ENCODE assay signal across 13 mouse cellular contexts in the genomic region with DNA sequence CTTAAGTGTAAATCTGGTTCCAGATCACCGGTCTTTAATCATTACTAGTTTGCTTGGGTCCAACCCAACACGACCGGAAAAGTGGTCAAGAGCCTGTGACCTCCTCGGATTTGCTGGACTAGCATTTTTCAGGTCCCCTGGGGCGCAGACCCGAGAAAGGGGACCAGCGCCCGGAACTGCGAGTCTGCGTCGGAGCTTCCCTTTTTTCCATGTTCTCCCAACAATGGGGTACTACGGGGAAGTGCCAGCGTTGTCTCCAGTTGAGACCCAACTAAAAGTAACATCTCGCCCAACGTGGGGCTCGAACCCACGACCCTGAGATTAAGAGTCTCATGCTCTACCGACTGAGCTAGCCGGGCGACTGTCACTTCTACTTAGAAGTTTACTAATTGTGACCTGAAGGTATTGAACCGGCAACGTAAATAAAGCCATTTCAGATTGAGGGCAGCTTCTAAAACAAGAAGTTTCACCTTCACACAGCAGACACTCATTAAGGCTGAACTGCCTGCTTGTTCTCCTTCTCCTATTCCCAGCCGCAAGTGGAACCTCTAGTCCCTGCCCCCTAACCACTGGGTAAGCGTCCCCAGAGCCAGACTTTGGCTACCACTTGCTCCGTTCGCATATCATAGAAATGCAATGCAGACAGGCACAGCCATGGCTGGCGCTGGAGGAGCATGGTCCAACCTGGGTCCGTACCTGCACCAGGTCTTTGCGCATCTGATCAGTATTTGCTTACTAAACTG. TPM values are rescaled to one million over a fixed set of nuclear protein-coding genes. Genes with fewer than 3 reads are reported as not detected.
DNase-seq lines count a peak whose midpoint lies in the region; ATAC-seq and TF ChIP-seq lines count a peak whose summit lies in the region.
"Not testable (repeated sequence)": the region's sequence is repeated elsewhere in the genome, so short reads cannot be mapped to it uniquely, and the experiment has no call there.
"Had no signal": no experiment of that assay in that cellular context is flagged by ENCODE, and none has a peak within 500 bp of the region (broad histone marks: within the 10 kb centered on the region; RNA-seq: fewer than 3 reads in every experiment).

No protein-coding gene starts in this region.

- H3K4me2 ChIP-seq in forebrain, postnatal 0 days (ENCODE audit: low read depth), result 0 out of 2 replicates have a peak overlapping the region, but pooled peaks have one; percentile 15
- H3K4me2 ChIP-seq in kidney, embryonic 14.5 days (replicated peaks; ENCODE audit: low read depth, low read length), result peak overlapping the region; percentile 26
- peak overlapping the region; percentile 63 for H3K4me2 ChIP-seq in liver, embryonic 12.5 days
- peak overlapping the region; percentile 23 for H3K4me2 ChIP-seq in stomach, embryonic 15.5 days

- not testable (repeated sequence) for H3K4me3 ChIP-seq in forebrain, postnatal 0 days (ENCODE audit: low read depth, low read length)
- peak overlapping the region; percentile 19; the same call in 1 of the 2 replicates for H3K4me3 ChIP-seq in kidney, embryonic 14.5 days (ENCODE audit: low read length)
- peak overlapping the region; percentile 42 for H3K4me3 ChIP-seq in liver, embryonic 12.5 days
- H3K4me3 ChIP-seq in stomach, embryonic 15.5 days (replicated peaks), result peak overlapping the region; percentile 9; the same call in 1 of the 2 replicates

- WGBS in forebrain, postnatal 0 days, result 1% methylated on average over 17 of the region's 29 CpGs
- under 1% methylated on average over 15 of the region's 29 CpGs for WGBS in kidney, embryonic 14.5 days
- WGBS in liver, embryonic 12.5 days (ENCODE audit: insufficient replicate concordance), result under 1% methylated on average over 18 of the region's 29 CpGs
- 3% methylated on average over 17 of the region's 29 CpGs for WGBS in stomach, embryonic 15.5 days

- H3K27me3 ChIP-seq in forebrain, postnatal 0 days (ENCODE audit: insufficient read depth, low read length), result peaks cover 30% of the 10 kb centered on the region
- peaks cover 15% of the 10 kb centered on the region; the same call in 1 of the 2 replicates for H3K27me3 ChIP-seq in kidney, embryonic 14.5 days (ENCODE audit: control insufficient read depth, insufficient read depth, low read length)
- H3K27me3 ChIP-seq in liver, embryonic 12.5 days (replicated peaks), result not testable (repeated sequence)
- 0 out of 2 replicates have a peak, but pooled peaks cover 15% of the 10 kb centered on the region for H3K27me3 ChIP-seq in stomach, embryonic 15.5 days (replicated peaks)

- not testable (repeated sequence) for TF ChIP-seq CTCF in forebrain, postnatal 0 days (IDR thresholded peaks at IDR 0.05; ENCODE audit: low read depth)

- DNase-seq in ES-CJ7 (ENCODE audit: low read depth, low spot score), result peak; percentile 76
- peak; percentile 60 for DNase-seq in embryo, embryonic 11 days
- not testable (repeated sequence) for DNase-seq in forebrain, postnatal 0 days

- not testable (repeated sequence) for ATAC-seq in forebrain, postnatal 0 days
- ATAC-seq in hematopoietic stem cell, adult 5-6 weeks (replicated peaks in 1 of 2; ENCODE audit: insufficient read depth in 1 of 2, low FRiP score in 2 of 2, low TSS enrichment in 1 of 2, low read depth in 1 of 2, poor library complexity in 2 of 2, severe bottlenecking in 2 of 2), result peak; percentile 51 to 66
- 0 out of 2 replicates have a peak, but pooled peaks have one; percentile 60 for ATAC-seq in kidney, embryonic 14.5 days (ENCODE audit: low FRiP score, low TSS enrichment)
- peak; percentile 81 for ATAC-seq in liver, embryonic 12.5 days
- peak; percentile 36 for ATAC-seq in megakaryocyte-erythroid progenitor cell, adult 5-6 weeks (replicated peaks; ENCODE audit: low FRiP score, low TSS enrichment, poor library complexity, severe bottlenecking)
- ATAC-seq in stomach, embryonic 15.5 days (ENCODE audit: insufficient read depth, low FRiP score, low read depth), result peak; percentile 66; the same call in 1 of the 2 replicates

- H3K9me3 ChIP-seq in forebrain, postnatal 0 days (ENCODE audit: low read length); kidney, embryonic 14.5 days (ENCODE audit: control insufficient read depth, low read length); liver, embryonic 12.5 days (replicated peaks); stomach, embryonic 15.5 days: not testable (repeated sequence)

- H3K4me1 ChIP-seq in forebrain, postnatal 0 days (ENCODE audit: insufficient read depth); kidney, embryonic 14.5 days (ENCODE audit: control insufficient read depth, insufficient read depth, low read length): not testable (repeated sequence)
- H3K4me1 ChIP-seq in liver, embryonic 12.5 days, result peaks cover 38% of the 10 kb centered on the region
- peaks cover 15% of the 10 kb centered on the region for H3K4me1 ChIP-seq in stomach, embryonic 15.5 days

- H3K27ac ChIP-seq in forebrain, postnatal 0 days (ENCODE audit: low read depth, low read length); kidney, embryonic 14.5 days (ENCODE audit: low read depth, low read length); liver, embryonic 12.5 days; stomach, embryonic 15.5 days: not testable (repeated sequence)

- H3K9ac ChIP-seq in forebrain, postnatal 0 days; kidney, embryonic 14.5 days (ENCODE audit: low read depth, low read length); stomach, embryonic 15.5 days: not testable (repeated sequence)
- H3K9ac ChIP-seq in liver, embryonic 12.5 days, result 0 out of 2 replicates have a peak overlapping the region, but pooled peaks have one; percentile 46

- H3K36me3 ChIP-seq in forebrain, postnatal 0 days (ENCODE audit: insufficient read depth); kidney, embryonic 14.5 days (ENCODE audit: control insufficient read depth, insufficient read depth, low read length); liver, embryonic 12.5 days; stomach, embryonic 15.5 days: not testable (repeated sequence)

RNA-seq across cellular contexts. Expression of a gene that starts 28.8 kb away (rescaled TPM):
- 16.9 and 18.8 TPM in 2 replicates for total RNA-seq in forebrain, postnatal 0 days (2014; rRNA removed)
- 10.7 and 10.9 TPM in 2 replicates for polyA plus RNA-seq in forebrain, postnatal 0 days (2015; fragmentation: Nextera tagmentation; extraction: Ambion mirVana)
- 6.4 and 11.4 TPM in 2 replicates for total RNA-seq in hematopoietic stem cell, adult 5-6 weeks (2017)
- polyA plus RNA-seq in kidney, embryonic 14.5 days (2014; fragmentation: Nextera tagmentation; extraction: Ambion mirVana), result 19.5 and 24.9 TPM in 2 replicates
- polyA plus RNA-seq in liver, embryonic 12.5 days (2016; fragmentation: Nextera tagmentation; extraction: Ambion mirVana), result 8.3 and 9.1 TPM in 2 replicates
- 7.4 and 7.8 TPM in 2 replicates for total RNA-seq in megakaryocyte-erythroid progenitor cell, adult 5-6 weeks (2014; fragmentation: Nextera tagmentation)
- 4.9 and 7.5 TPM in 2 replicates for total RNA-seq in megakaryocyte-erythroid progenitor cell, adult 5-6 weeks (2017)
- 16.1 and 18.8 TPM in 2 replicates for polyA plus RNA-seq in stomach, embryonic 15.5 days (2015; fragmentation: Nextera tagmentation; extraction: Ambion mirVana)

RNA-seq across cellular contexts. Expression of a gene that starts 55.7 kb away (rescaled TPM):
- total RNA-seq in forebrain, postnatal 0 days (2014; rRNA removed), result not detected in 2 replicates
- not detected in 2 replicates for polyA plus RNA-seq in forebrain, postnatal 0 days (2015; fragmentation: Nextera tagmentation; extraction: Ambion mirVana)
- total RNA-seq in hematopoietic stem cell, adult 5-6 weeks (2017), result not detected in 2 replicates
- polyA plus RNA-seq in kidney, embryonic 14.5 days (2014; fragmentation: Nextera tagmentation; extraction: Ambion mirVana), result not detected in 2 replicates
- not detected in 2 replicates for polyA plus RNA-seq in liver, embryonic 12.5 days (2016; fragmentation: Nextera tagmentation; extraction: Ambion mirVana)
- total RNA-seq in megakaryocyte-erythroid progenitor cell, adult 5-6 weeks (2014; fragmentation: Nextera tagmentation), result not detected in 2 replicates
- total RNA-seq in megakaryocyte-erythroid progenitor cell, adult 5-6 weeks (2017), result not detected in 2 replicates
- not detected in 2 replicates for polyA plus RNA-seq in stomach, embryonic 15.5 days (2015; fragmentation: Nextera tagmentation; extraction: Ambion mirVana)
- total RNA-seq: adrenal gland, adult 2 months; ES-E14; gastrocnemius, postnatal 4 days; layer of hippocampus, adult 8-10 months; left cerebral cortex, postnatal 25 days had no signal
- polyA plus RNA-seq: adrenal gland, adult 2 months had no signal
